Mouse (Mus musculus) bone marrow, adult 2 months (tissue): ENCODE measurements around the gene Numbl. TPM values are rescaled to one million over a fixed set of nuclear protein-coding genes. Genes with fewer than 3 reads are reported as not detected.

Source experiments
- H3K27ac ChIP-seq: fragments of 200-500 bp; 2 replicates; pipeline ENCODE4 v1.5.1; 2012; ENCODE audit warnings: low read depth, mild to moderate bottlenecking, control low read depth, inconsistent platforms, low read length; ENCODE audit not compliant: control insufficient read depth, poor library complexity, insufficient read depth
- H3K4me1 ChIP-seq: fragments of 200-500 bp; 2 replicates; pipeline ENCODE4 v1.6.1; 2011; ENCODE audit warnings: low read length; ENCODE audit not compliant: control insufficient read depth, insufficient read depth
- H3K4me3 ChIP-seq: fragments of 200-500 bp; replicated peaks from 2 replicates; pipeline ENCODE3; 2011; ENCODE audit warnings: mild to moderate bottlenecking, low read depth, low read length, control low read depth; ENCODE audit not compliant: control insufficient read depth
- CTCF ChIP-seq: fragments of 200-500 bp; IDR thresholded peaks from 2 replicates; pipeline ENCODE4 v1.5.1; 2011; ENCODE audit warnings: low read length, control low read depth; ENCODE audit not compliant: control insufficient read depth, insufficient read depth
- POLR2A ChIP-seq: fragments of 200-500 bp; IDR thresholded peaks from 2 replicates; pipeline ENCODE4 v1.6.1; 2011; ENCODE audit warnings: low read depth, mild to moderate bottlenecking, control low read depth, low read length, borderline replicate concordance; ENCODE audit not compliant: control insufficient read depth
- WGBS: fragments of 180-500 bp; shearing (Covaris S2); methylation state at CpG from one replicate; pipeline ENCODE4 v1.1.7; 2018; 5-methylcytosine and 5-hydroxymethylcytosine counted together
- polyA plus RNA-seq: library from polyadenylated mRNA; stranded (reverse); fragments of >200 nt; gene quantifications from 2 replicates; pipeline ENCODE4 v1.2.4, GENCODE M21; 2011; ENCODE audit warnings: low replicate concordance; ENCODE audit not compliant: missing spikeins, insufficient read depth, insufficient read length

The Numbl gene
- polyA plus RNA-seq, 1 experiment = 3.2 TPM

DNA sequence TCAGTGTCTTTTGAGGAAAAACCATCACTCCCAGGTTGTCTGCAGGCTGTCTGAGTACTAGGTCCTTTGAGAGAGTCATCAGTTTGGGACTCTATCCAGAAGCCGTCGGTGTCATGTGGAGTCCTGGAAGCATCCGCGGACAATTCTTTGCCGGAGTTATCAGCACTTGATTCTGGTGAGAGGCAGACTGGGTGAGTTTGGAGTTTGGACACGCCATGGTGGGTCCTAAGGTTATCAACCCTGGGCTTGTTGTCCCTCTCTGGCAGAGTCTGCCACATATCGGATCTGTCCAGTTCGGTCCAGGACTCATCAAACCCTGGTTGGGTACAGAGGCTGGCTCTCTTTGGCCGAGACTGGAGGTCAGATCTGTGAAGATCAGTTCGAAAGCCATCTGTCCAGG, 30.6 kb upstream of the Numbl start:
- Histone ChIP-seq H3K4me3 (peak overlapping the region; percentile 58), H3K4me1 (peaks cover 4% of the 10 kb centered on the region; the same call in 1 of the 2 replicates), H3K27ac (peak overlapping the region; percentile 27; the same call in 1 of the 2 replicates)
- 16% methylated on average over 10 of the region's 10 CpGs for WGBS
- no peak for TF ChIP-seq POLR2A
- TF ChIP-seq CTCF = no peak

DNA sequence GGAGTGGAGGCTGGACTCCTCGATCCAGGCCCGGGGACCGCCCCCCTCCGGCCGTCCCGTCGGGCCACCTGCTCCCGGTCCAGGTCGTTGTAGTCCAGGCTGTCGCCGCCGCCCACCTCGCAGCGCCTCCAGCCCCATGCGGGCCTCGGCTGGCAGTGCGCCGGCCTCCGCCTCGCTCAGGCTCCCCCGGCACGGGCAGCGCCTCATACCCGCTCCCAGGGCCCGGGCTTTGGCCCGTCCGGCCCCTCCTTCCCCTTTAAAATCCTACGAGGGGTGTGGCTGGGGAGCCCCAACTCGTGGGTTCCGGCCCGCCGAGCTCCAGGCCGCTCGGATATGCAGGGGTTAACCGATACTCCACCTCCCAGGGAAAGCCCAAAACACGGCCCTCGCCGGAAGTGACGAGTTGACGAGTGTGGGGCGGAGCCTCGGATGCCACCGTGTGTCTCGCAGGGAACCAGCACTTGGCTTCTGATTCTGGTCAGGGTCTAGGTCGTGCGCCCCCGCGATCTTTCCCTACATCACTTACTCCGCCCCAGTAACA, 29.9 kb upstream of the Numbl start, which contains the start of gene Itpkc:
TSS of gene Itpkc (minus strand) at position 381 of the 541 bp plus-strand sequence.
- TF ChIP-seq POLR2A (peak; percentile 90; the same call in 1 of the 2 replicates), CTCF (no peak)
- H3K27ac ChIP-seq = peak within 1 kb of the TSS; percentile 27
- H3K4me3 ChIP-seq = peak within 1 kb of the TSS; percentile 58
- WGBS = under 1% methylated on average over 49 of the region's 49 CpGs
- H3K4me1 ChIP-seq = peaks cover 4% of the 10 kb centered on the region; the same call in 1 of the 2 replicates

GRCm38 (mm10) chr7:27228865-27229264, 29.4 kb upstream of the Numbl start:
- Histone ChIP-seq H3K4me3 (peak overlapping the region; percentile 58), H3K27ac (peak overlapping the region; percentile 27), H3K4me1 (peaks cover 2% of the 10 kb centered on the region; the same call in 1 of the 2 replicates)
- WGBS = 10% methylated on average over 6 of the region's 6 CpGs
- TF ChIP-seq POLR2A (no peak), CTCF (no peak)

- TF ChIP-seq CTCF = peak; percentile 48; the same call in 1 of the 2 replicates
- no peak for TF ChIP-seq POLR2A
- Histone ChIP-seq H3K4me3 (no peak overlapping the region), H3K4me1 (no peaks in the 10 kb centered on the region; the same call in 1 of the 2 replicates), H3K27ac (no peak overlapping the region)
- 72% methylated on average over 4 of the region's 4 CpGs for WGBS
Measured at GRCm38 (mm10) chr7:27230781-27231180, 27.5 kb upstream of the Numbl start.

- WGBS = 59% methylated on average over 7 of the region's 7 CpGs
- no peak overlapping the region for H3K4me3 ChIP-seq
- TF ChIP-seq CTCF = no peak
- no peak for TF ChIP-seq POLR2A
- no peaks in the 10 kb centered on the region; the same call in 1 of the 2 replicates for H3K4me1 ChIP-seq
- no peak overlapping the region for H3K27ac ChIP-seq
Measured at GRCm38 (mm10) chr7:27231693-27232331, 26.4 kb upstream of the Numbl start.

DNA sequence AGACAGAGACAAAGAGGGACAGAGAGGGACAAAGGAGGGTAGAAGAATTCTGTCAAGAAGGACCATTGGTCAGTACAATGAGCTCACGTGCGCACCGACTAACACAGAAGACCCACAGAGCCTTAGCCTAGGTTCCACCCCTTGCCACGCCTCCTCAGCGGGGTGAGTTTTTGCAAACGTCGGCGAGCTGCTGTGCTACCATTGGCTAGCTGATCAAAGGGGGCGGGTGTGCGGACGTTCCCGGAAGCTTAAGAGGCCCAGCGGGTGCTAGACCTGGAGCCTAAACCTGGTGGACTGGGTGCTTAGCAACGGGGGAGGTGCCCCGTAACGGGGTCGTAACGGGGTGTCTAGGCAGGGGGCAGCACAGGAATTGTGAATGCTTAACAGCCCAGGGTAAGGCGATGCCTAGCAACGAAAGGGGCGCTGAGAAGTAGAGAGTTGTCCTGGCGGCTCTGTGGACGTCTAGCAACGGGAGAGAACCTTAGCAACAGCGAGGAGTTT, 25.4 kb upstream of the Numbl start, which contains the start of gene Coq8b:
TSS of gene Coq8b (plus strand) at position 243 of the 501 bp plus-strand sequence.
- Histone ChIP-seq H3K4me1 (no peaks in the 10 kb centered on the region), H3K27ac (no peak within 1 kb of the TSS), H3K4me3 (peak within 1 kb of the TSS; percentile 80)
- WGBS = under 1% methylated on average over 25 of the region's 25 CpGs
- TF ChIP-seq CTCF (no peak), POLR2A (no peak; the same call in 1 of the 2 replicates)

DNA sequence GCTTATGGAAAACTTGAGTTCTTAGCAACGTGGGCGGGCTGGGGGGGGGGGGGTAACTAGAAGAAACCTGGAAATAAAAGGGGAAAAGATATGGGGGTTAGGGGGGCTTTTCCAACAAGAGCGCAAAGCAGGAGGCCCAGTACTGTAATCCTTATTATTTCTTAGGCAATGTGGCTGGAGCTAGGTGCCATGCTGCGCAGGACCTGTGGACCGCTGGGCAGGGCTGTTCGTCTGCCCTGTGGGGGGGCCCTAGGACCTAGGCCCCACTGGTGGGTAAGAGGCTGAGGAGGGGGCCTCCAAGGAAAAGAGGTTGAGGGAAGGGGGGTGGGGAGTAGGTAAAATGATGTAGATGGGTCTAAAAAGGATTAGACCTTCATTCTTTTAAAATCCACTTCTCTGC, 24.9 kb upstream of the Numbl start:
- TF ChIP-seq CTCF (no peak), POLR2A (no peak)
- H3K4me1 ChIP-seq = no peaks in the 10 kb centered on the region; the same call in 1 of the 2 replicates
- peak overlapping the region; percentile 80 for H3K4me3 ChIP-seq
- WGBS = 10% methylated on average over 6 of the region's 6 CpGs
- no peak overlapping the region for H3K27ac ChIP-seq

DNA sequence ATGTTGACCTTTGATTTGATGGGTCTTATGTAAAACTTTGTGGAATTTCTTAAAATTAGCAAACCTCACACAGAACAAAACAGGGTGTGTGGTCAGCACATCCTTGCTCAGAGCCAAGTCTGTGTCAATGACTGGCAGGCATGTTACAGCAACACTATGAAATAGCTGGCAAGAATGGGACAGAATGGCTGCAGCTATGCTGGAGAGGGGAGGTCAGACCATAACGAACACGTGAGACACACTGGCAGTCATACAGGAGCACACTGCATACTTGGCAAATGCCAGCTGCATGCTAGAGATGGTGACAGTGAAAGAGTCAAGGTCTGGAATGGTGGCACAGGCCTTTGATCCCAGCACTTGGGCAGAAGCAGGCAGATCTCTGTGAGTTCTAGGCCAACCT, 22.5 kb upstream of the Numbl start:
- no peaks in the 10 kb centered on the region; the same call in 1 of the 2 replicates for H3K4me1 ChIP-seq
- H3K4me3 ChIP-seq = no peak overlapping the region
- TF ChIP-seq POLR2A (no peak), CTCF (no peak)
- WGBS = 83% methylated on average over 2 of the region's 2 CpGs
- H3K27ac ChIP-seq = no peak overlapping the region
